Mouse (Mus musculus) testis, adult 2 months (tissue): ENCODE measurements at regions not wholly inside any gene's neighbourhood (a gene's known extent, or its start where the extent isn't known, plus 50 kb on each side); places are given as distances from the start of the nearest gene placed in this dataset.

ENCODE experiments used
- CTCF ChIP-seq: fragments of 200-500 bp; IDR thresholded peaks from 2 replicates; pipeline ENCODE4 v1.5.1; 2012; ENCODE audit warnings: low read depth, mild to moderate bottlenecking, inconsistent platforms, low read length, moderate library complexity; ENCODE audit not compliant: control insufficient read depth, insufficient read depth, insufficient replicate concordance
- POLR2A ChIP-seq: fragments of 200-500 bp; IDR thresholded peaks from 2 replicates; pipeline ENCODE4 v1.6.1; 2012; ENCODE audit warnings: low read depth, mild to moderate bottlenecking, inconsistent platforms, low read length, moderate library complexity; ENCODE audit not compliant: control insufficient read depth

DNA sequence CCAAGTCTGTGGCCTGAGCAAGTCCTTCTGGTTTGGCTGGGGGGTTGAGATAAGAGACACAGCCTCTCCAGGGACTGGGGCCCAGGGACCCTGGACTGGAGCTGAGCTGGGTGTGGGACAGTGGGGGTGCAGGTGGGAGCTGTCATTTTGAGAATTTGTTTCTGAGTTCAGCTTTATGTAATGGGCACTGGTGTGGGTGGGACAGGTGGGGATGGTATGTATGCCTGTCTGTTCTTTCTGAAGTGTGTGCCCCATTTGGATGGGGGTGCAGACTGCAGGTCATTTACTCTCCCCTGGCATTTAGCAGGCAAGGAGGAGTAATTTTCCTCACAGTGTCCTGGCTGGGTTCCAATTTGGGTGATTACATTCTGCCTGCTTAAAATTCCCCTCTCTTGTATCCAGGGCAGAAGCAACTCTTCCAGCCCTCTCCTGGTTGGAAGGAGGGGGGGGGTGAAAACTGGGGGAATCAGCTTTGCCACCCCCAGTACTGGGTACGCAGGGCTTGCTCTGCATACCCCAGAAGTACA is 54.2 kb upstream of the Vrk1 start:
- TF ChIP-seq POLR2A (no peak), CTCF (no peak)
